Mouse (Mus musculus): ENCODE results near the gene Rasa4.
"Not testable (repeated sequence)": the region's sequence is repeated elsewhere in the genome, so short reads cannot be mapped to it uniquely, and the experiment has no call there.

Gene Rasa4

DNA sequence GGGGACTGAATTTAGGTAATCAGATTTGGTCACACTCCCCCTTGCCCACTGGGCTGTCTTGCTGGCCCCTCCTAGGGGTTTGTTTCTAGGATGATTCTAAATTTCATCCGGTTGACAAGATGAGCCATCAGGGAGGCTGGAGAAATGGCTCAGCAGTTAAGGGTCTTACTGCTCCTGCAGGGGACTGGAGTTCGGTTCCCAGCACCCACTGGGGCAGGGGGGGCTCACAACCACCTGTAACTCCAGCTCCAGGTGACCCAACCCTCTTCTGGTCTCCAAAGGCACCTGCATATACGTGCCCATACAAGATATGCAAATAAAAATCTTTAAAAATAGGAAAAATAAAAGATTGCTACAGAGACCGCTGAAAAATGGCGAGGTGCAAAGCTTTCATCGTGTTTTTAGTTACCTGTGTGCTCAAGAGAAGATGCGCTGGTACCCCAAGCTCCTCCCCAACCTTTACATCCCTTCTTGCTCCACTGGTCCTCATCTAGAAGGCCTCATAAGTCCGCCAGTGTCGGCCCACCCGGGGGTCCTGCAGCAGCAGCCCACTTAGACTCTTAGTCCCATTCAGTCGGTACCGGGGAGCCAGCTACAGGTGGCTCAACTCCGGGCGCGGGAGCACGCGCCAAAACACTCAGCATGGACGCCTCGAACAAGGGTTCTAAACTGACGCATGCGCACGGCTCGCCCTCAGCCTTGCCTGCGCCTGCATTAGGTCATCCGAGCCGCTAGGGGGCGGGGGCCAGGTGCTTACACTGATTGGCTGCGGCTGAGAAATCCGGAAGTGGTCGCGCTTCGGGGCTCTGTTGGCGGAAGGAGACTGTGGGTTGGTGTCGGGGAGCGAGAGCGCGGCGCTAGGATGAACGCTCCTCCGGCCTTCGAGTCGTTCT, 32.4 kb downstream of the Rasa4 start, which contains the start of gene Polr2j:
Gene Polr2j, plus strand, starts transcription at position 741 of the 893 bp plus-strand sequence.
- peak; percentile 97 for DNase-seq

DNA sequence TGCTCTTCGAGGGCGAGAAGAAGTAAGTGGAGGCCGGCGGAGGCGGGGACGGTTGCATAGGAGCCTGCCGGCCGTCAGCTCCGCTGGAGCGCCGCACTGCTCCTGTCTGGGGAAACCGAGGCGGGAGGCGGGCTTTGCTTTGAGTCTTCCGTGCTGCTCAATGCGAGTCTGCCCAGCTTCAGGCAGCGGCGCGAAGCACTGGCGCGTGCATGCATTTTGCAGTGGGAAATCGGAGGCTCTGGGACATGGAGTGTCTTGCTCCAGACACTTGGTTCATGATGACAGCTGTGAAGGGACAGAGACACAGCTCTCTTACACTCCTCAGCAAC, 33.0 kb downstream of the Rasa4 start:
- DNase-seq = no peak

DNA sequence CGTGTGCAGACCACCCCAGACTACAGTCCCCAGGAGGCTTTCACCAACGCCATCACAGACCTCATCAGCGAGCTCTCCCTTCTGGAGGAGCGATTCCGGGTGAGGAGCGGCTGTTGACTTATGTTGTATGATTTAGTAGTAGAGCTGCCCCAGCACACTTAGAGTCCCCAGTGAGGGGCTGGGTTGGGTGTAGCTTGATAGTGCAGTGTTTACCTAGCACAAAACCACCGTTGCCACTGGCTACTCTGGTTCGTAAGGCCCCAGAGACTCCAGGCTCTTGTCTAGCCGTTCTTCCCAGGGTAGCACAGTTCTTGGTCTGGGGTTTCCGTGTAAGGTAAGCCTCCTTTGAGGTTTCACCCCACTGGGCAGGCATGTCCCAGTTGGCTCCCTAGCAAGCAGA, 38.4 kb downstream of the Rasa4 start:
- no peak for DNase-seq

DNA sequence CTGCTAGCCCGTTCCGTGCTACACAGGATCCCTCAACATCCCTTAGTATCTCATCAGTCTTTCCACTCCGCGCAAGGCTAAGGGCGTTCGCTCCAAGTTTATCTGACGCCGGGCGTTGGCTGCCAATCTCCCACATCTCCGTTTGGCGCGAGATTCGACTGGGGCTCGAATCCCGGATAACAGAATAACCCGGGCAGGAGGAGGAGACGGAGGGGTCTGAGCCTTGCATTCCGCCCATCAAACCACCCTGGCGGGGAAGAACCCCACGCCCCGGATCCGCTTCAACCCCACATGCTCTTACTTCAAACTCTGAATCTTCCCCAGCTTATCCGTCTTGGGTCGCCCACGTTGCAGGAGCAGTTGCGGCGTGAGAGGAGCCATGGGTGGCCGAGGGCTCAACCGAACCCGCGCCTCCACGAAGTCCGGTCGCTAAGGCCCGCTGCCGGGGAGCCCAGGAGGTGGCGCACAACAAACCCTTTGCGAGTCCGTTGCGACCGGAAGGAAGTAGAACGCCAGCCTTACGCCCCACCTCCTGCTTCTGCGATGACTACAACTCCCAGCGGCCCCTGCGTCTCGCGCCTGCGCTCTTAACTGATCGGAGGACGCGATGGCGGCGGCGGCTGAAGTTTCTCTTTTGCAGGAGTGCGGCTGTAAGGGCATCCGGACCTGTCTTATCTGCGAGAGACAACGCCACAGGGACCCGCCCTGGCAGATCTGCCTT, 52.0 kb downstream of the Rasa4 start, which contains the start of the genes Lrwd1 and Alkbh4:
Gene Lrwd1, minus strand, starts transcription at position 504 of the 721 bp plus-strand sequence.
Gene Alkbh4, plus strand, starts transcription at position 576 of the 721 bp plus-strand sequence.
- DNase-seq = peak; percentile 98

DNA sequence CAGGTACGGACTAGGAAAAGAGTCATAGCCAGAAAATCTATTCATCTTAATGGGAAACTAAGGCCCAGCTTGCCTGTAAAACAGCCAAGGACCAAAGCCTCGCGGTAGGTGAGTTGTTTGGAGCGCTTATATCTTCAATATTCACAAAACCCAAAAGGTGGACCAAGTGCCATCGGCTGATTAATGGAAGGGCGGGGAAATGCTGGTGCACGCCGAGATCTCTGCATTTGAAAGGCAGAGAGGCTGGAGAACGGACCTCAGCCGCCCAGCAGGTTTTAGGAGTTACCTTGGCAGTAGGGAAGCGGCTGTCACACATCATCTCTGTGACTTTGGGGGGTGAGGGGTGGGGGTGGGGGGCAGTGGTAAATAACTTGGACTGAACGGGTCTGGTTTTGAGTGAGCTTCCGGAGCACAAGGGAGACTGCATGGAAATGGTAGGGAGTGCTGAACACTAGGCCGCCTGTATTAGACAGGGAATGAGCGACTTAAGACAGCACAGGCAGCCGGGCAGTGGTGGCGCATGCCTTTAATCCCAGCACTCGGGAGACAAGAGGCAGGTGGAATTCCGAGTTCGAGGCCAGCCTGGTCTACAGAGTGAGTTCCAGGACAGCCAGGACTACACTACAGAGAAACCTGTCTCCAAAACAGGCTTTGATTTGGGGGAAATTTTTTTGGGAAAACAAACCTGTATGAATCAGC, 52.7 kb downstream of the Rasa4 start:
- DNase-seq = no peak

DNA sequence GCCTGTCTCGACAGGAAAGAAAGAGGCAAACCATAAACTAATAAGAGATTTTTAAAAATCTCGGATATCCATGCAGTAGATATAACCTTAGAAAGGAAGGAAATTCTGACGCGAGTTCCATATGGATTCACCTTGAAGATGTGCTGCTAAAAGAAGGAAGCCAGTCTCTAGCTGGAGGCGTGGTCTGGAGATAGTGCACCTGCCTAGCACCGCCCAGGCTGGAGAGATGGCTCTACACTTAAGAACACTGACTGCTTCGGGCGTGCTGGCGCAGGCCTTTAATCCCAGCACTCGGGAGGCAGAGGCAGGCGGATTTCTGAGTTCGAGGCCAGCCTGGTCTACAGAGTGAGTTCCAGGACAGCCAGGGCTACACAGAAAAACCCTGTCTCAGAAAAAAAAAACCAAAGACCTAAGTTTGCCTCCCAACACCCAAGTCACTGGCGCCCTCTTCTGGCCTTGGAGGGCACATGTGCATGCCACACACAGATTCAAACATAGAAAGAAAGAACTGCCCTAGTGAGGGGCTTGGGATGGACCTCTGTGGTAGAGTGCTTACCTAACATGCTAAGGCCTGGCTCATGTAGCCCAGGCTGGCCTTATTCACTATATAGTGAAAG, 54.0 kb downstream of the Rasa4 start:
- peak; percentile 57 to 63 for DNase-seq

DNA sequence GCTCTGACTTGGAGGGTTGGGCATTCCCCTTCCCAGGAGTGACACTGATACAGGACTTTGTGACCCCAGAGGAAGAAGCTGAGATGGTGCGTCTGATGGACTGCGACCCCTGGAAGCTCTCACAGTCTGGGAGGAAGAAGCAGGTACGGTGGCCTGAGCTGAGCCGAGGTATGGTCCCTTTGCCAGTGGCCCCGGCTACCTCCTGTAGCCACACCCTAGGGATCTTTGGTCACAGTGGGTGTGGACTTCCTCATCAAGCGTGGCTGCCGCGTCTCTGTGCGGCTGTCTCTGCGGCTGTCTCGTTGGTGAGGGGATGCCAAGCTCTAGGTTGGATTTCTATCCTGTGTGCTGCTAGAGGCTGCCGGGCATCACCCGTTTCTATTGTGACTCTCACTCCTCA, 55.7 kb downstream of the Rasa4 start:
- DNase-seq = no peak

DNA sequence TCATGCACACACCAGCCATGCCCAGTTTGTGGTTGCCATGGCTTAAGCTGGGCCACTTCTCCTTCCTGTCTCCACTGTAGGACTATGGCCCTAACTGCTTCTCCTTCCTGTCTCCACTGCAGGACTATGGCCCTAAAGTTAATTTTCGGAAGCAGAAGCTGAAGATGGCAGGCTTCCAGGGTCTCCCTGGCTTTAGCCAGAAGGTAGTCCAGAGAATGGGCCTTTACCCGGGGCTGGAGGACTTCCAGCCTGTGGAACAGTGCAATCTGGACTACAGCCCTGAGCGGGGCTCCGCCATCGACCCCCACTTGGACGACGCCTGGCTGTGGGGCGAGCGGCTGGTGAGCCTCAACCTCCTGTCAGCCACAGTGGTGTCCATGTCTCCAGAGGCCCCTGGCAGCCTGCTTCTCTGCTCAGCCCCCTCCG, 56.4 kb downstream of the Rasa4 start:
- no peak for DNase-seq

DNA sequence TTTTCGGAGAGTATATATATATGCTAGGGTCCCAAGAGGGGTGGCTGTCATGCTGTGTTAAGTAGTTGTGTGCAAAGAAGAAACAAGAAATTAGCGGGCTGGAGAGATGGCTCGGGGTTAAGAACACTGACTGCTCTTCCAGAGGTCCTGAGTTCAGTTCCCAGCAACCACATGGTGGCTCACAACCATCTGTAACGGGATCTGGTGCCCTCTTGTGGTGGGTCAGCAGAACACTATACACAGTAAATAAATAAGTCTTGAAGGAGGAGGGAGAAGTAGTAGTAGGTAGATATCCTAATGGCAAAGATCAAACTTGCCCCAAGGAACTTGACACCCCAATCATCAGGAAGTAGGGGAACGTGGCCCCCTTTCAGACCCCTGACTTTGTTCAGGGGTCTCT, 59.0 kb downstream of the Rasa4 start:
- no peak for DNase-seq

DNA sequence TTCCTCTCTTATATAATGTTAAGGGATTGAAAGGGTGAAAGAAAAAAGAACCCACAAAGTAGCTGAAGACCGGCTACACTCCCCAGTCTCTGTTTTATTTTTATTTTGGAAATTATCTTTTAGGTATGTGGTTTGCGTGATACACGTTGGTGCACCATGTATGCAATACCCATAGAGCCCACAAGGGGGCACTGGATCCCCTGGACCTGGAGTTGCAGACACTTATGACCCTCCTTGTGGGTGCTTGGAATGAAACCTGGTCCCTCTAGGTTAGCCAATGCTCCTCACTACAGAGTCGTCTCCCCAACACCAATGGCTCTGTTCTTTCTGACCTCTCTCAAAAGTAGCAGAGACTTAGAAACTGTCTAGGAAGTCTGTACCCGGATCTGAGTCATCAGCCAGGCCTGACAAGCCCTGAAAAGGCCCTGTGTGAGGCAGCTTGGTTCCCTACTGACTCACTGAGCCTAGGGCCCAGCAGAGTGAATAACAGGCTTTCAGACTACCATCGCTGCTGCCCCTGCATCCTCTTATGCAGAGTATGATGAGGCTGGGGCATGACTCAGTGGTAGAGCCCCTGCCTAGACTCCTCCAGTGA, 59.5 kb downstream of the Rasa4 start:
- peak in 1 of 2 experiments; percentile 25 for DNase-seq

DNA sequence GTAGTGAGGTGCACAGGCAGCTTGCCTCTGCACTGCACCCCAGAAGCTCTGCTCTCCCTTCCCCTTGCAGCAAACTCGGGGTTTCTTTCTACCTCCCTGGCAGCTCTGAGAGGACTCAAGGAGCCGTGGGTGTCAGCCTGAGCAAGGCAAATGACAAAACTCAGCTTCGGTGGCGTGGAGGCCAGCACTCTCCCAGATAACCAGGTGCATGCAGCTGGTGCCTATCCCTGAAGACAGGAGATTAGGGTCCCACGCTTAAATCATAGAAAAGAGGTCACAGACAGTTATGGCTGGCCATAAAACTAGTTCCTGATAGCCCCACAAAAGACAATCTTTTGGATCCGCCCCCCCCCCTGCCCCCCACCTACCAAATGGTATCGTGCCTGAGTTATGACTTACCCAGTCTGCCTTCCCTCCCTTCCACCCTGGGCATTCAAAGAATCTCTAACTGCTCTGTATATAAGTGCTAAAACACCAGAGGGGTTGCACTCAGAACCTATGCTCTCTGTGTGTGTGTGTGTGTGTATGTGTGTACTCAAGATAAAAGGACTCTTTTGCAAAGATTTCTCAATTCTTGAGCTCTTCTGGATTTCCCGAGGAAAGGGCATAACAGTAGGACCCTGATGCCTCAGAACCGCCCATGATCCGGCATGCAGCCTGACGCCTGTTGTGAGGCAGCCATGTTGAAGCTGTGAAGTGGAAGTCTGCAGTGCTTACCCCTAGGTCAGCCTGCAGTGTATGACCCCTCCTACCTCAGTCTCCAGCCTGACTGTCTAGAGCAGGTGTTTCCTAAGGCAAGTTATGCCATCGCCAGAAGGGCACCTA, 61.1 kb downstream of the Rasa4 start:
- DNase-seq = no peak

DNA sequence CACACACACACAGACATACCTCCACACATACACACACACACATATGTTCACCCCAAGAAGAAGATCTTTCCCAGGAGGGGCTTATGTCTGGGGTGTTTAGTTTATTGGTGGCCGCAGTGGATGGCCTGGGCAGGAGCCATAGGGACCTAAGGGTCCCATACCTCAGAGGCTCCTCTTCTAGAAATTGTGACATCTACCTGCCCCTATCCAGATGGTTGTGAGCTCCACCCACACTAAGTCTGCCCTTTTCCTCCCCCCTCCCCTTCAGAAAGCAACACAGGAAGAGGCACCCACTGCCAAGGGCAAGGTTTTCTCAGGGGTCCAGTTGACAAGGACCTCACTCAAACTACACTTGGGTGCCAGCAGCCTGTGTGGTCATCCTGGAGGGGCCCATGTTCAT, 63.2 kb downstream of the Rasa4 start:
- no peak for DNase-seq

DNA sequence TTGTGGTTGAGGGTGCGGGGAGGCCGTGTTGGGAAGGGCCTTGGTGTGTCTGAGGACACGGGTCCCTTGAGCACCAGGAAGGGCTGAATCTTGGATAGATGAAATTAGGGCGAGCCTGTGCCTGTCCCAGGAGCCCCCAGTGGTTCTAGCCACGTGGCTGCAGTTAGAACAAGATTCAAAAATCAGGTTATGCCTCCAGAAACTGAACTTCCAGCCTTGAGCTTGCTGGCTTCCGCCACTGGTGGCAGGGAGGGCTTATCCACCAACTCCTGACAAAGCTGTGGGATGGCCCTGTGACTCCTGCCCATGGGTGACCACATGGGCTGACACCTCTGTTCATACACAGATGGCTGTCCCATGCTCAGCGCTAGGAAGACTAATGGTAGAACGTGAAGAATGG, 64.0 kb downstream of the Rasa4 start:
- DNase-seq = no peak

DNA sequence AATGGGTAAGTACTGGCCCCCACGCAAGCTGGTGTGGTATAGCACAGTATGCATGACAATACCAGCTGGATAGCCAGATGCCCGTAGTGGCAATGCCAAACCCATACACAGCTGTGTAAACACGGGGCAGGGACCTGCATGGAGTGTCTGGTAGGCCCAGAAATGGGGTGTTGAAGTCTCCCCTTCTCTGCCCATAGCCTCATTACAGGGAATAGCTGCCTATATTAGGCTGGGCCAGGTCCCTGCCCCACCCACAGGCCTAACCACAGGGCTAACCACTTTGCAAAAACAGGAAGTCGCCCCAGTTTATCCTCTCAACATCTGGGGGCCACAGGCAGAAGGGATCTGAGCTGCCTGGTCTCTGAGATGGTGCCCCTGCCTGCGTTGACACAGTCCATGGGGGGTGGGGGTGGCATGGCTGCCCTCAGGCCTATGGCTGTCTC, 65.4 kb downstream of the Rasa4 start:
- not testable (repeated sequence) for DNase-seq

DNA sequence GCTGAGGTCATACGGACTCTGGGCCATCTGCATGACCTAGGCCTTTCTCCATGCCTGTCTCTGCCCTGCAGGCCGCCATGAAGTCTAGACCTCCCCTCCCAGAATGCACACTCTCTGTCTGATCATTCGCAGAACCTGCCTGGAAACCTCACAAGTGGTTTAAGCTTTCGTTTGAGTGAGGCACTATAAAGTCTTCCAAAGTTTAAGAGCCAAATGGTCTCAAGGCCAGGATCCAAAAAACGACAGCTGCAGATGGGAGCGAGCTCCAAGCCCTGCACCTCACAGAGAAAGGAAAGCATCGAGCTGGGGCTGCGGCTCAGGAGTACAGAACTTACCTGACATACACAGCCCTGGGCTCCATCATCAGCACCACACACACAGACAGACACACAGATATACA, 68.6 kb downstream of the Rasa4 start:
- no peak for DNase-seq

DNA sequence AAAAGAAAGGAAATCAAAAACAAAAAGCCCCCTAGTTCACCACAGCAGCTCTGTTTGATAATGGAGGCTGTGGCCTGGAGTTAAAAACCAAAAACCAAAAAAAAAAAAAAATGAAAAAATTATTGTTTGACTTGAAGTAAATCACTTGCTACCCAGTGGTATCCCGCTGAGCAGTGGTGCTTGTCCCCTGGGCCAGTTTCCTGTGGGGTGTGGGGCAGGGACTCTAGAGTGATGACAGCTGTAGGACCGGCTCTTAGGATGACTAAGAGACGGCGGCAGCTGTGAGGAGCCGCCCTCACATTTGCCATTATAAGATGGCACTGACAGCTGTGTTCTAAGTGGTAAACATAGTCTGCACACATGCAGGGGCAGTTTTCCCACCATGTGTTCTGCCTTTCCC, 71.7 kb downstream of the Rasa4 start:
- peak; percentile 25 to 60 for DNase-seq

DNA sequence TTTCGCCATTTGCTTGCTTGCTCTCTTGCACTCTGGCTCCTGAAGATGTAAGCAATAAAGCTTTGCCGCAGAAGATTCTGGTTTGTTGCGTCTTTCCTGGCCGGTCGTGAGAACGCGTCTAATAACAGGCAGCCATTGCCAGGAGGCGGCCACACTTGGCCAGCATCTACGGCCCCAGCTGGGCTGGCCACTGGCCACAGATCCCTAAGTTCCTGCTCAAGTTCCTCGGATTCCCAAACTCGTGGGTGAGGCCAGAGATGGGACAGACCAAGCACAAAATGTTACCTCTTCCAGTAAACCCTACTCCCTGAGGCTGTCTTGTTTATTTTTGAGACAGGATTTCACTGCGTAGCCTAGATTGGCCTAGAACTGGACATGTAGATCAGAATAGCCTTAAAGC, 76.4 kb downstream of the Rasa4 start:
- peak; percentile 20 to 57 for DNase-seq
